23 mouse cellular contexts compared by ENCODE assay signal in genomic region chr9:68798221-68798620, GRCm38 (mm10).
"Had no signal": no experiment of that assay in that cellular context is flagged by ENCODE, and none has a peak within 500 bp of the region (broad histone marks: within the 10 kb centered on the region; RNA-seq: fewer than 3 reads in every experiment).

No protein-coding gene starts in this region.

- H3K36me3 ChIP-seq: heart, embryonic 13.5 days; heart, embryonic 15.5 days; hindbrain, embryonic 13.5 days; hindbrain, embryonic 15.5 days; intestine, embryonic 15.5 days; limb, embryonic 10.5 days; limb, embryonic 12.5 days; liver, embryonic 12.5 days had no signal

- H3K4me3 ChIP-seq: heart, adult 2 months; heart, embryonic 13.5 days; heart, embryonic 15.5 days; hindbrain, embryonic 13.5 days; hindbrain, embryonic 15.5 days; intestine, embryonic 15.5 days; layer of hippocampus, adult 2 months; left cerebral cortex, adult 2 months; limb, embryonic 10.5 days; limb, embryonic 12.5 days; liver, embryonic 12.5 days had no signal

- ATAC-seq: inflammation-experienced regulatory T-cells, adult 6 months; intestine, embryonic 15.5 days; intestine, postnatal 0 days; liver, embryonic 12.5 days had no signal

- H3K9me3 ChIP-seq: heart, embryonic 13.5 days; heart, embryonic 15.5 days; hindbrain, embryonic 13.5 days; hindbrain, embryonic 15.5 days; intestine, embryonic 15.5 days; limb, embryonic 10.5 days; limb, embryonic 12.5 days had no signal

- H3K4me1 ChIP-seq: heart, embryonic 13.5 days; heart, embryonic 15.5 days; hindbrain, embryonic 15.5 days; liver, embryonic 12.5 days had no signal

- H3K27ac ChIP-seq: heart, adult 2 months; heart, embryonic 13.5 days; heart, embryonic 15.5 days; hindbrain, embryonic 13.5 days; hindbrain, embryonic 15.5 days; intestine, embryonic 15.5 days; layer of hippocampus, adult 2 months; left cerebral cortex, adult 2 months; limb, embryonic 10.5 days; limb, embryonic 12.5 days; liver, embryonic 12.5 days; liver, embryonic 14.5 days had no signal

- DNase-seq: gastrocnemius, postnatal 14 days; gastrocnemius, postnatal 36 days; heart, adult 2 months; heart, postnatal 14 days; heart, postnatal 36 days; kidney, adult 18-20 months; kidney, adult 8-10 months; kidney, postnatal 10 days; kidney, postnatal 25 days; kidney, postnatal 4 days had no signal

- H3K9ac ChIP-seq: heart, embryonic 13.5 days; heart, embryonic 15.5 days; hindbrain, embryonic 13.5 days; hindbrain, embryonic 15.5 days; intestine, embryonic 15.5 days; limb, embryonic 12.5 days; liver, embryonic 12.5 days; liver, embryonic 14.5 days had no signal
